Mouse (Mus musculus): ENCODE results near the gene Elob. TPM values are rescaled to one million over a fixed set of nuclear protein-coding genes. Genes with fewer than 3 reads are reported as not detected.

The Elob gene
- total RNA-seq, 2 experiments from 2014 or later: 332 to 341 TPM

DNA sequence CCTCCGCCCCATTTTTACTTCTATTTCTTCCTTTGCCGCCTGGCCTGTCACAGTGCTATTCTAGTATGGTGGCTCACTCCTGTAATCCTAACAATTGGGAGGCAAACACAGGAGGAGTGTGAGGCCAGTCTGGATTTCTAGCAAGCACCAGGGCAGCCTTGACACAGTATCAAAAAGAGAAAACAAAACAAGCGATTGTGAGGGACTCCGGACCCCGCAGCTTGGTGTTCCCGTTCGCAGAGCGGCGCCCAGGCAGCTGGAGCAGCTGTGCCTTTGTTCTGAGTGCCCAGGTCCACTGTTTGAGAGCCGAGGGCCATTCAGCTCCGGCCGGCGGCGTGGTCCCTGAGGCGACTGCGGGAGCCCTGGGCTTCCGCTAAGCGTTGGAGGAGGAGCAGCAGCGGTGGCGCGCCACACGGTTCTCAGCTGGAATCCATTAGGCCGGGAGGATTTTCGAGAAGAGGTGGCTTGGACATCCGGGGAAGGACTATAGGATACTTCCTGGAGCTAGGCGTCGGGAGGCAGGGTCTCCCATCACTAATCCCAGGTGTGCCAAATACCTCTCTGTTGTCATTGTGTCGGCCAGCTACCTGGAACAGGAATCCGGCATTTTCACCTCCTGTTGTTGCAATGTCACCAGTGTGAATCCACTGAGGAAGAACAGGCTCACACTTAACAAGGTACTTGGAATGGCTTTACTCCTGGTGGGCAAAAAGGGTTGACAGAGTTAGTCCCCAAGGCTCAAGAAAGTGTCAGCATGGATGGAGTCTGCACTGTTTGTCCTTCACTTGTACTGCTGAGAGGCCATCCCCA is 38.5 kb downstream of the Elob start, which contains the start of gene Srrm2:
Srrm2 (plus strand) TSS at position 264 of the 810 bp plus-strand sequence.
- peak; percentile 31 to 46 for DNase-seq (ENCODE audit: low spot score in 2 of 2)
- TF ChIP-seq CTCF (conservative IDR thresholded peaks at IDR 0.05): no peak
- peak within 1 kb of the TSS; percentile 67 for H3K4me3 ChIP-seq
- H3K27ac ChIP-seq: peak within 1 kb of the TSS; percentile 96

DNA sequence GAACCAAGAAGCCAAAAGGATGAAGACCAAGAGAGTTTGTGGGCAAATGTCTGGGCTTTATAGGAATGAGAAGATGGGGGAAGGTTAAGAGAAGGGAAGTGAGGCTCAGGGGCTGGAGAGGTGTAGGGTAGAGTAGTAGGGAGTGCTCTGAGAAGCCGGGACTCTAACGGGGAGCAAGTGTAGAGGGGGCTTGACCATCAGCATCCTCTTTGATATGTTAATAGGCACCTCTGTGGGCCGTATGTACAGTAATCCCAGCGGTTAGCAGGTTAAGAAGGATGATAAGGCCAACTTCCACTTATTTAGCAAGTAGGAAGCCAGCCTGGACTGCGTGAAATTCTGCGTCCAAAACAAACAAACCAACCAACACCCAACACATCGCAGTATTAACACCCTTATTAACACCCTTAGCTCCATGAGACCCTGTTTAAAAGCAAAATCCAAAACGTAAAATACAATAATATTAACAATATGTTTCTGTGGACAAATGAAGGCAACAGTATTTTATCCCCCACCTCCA is 39.1 kb downstream of the Elob start:
- TF ChIP-seq CTCF (conservative IDR thresholded peaks at IDR 0.05): no peak
- peak overlapping the region; percentile 96 for H3K27ac ChIP-seq
- DNase-seq (ENCODE audit: low spot score in 2 of 2): no peak
- peak overlapping the region; percentile 67 for H3K4me3 ChIP-seq

DNA sequence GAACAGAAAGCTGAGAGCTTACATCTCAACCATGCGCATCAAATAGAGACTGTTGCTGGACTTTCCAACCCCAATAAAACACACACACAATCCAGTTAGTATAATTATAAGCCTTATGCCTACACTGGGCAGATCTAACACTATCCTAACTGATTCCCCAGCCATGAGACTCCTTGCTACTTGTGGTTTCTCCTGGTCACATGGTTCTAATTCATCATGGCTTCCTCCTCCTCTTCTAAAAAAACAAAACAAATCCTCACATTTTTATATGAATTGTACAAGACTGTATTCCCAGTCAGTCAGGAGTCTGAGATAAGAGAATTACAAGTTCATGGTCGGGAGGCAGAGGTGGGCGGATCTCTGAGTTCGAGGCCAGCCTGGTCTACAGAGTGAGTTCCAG is 40.0 kb downstream of the Elob start:
- no peak overlapping the region for H3K27ac ChIP-seq
- H3K4me3 ChIP-seq: no peak overlapping the region
- TF ChIP-seq CTCF (conservative IDR thresholded peaks at IDR 0.05): no peak
- no peak for DNase-seq (ENCODE audit: low spot score in 2 of 2)

DNA sequence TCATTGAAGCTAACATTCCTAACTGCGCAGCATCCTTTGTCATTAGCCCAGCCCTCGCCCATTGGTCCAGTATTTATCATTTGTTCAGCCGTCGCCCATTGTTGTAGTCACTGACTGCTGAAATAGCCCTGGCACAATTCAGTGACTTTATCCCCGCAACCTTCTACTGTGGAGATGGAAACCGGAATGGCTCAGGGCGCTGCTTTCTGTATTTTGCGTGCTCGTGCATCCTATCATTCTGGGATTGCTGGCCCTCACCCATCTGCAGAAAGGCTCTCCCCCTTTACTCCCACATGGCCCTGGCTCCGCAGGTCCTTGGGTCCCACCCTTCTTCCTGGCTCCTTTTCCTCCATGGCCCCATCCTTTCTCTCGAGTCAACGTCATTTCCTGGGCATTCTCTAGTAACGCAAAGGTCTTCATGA is 42.4 kb downstream of the Elob start:
- Histone ChIP-seq H3K4me3 (peak overlapping the region; percentile 72), H3K27ac (peak overlapping the region; percentile 93)
- DNase-seq (ENCODE audit: low spot score in 2 of 2): peak; percentile 35 to 37
- no peak for TF ChIP-seq CTCF (conservative IDR thresholded peaks at IDR 0.05)

DNA sequence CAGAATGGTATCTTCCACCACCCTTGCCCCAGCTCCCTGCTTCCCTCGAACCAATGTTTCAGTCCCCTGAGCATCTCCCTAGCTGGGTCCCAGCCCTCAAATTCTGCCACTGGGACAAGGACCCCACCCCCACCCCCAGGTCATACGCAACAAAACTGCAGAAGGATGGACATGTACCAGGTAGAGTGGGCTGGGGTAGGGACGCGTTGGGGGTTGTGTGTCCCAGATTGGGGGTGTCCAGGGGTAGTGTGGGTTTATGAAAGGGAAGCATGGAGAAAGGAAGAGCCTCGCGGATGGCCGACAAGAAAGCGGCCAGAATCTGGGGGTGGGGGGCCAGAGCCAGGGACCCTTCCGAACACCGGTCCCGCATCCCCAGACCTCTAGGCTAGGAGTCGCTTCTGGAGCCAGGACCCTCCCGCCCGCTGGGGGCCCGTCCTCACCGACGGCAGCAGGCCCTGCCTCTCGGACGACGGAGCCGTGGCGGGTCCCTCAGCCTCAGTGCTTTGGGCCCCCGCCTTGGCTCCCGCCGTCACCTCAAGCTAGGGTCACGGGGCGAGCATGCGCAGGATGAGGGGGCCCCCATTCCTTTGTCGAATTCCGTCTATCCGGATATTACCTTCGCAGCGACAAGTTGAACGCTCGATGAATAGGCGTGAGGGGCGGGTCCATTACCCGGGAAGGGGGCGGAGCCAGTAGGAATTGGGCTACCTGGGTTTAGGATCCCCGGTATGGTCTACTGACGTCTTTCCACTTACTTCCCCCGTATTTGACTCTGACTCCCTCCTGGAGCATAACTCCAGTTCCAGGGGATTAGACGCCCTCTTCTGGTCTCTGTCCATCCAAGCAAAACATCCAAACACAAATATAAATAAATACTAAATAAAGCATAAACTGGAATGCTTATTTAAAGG is 43.1 kb downstream of the Elob start, which contains the start of gene Flywch2:
Flywch2 (minus strand) TSS at position 521 of the 911 bp plus-strand sequence.
- peak; percentile 60 for TF ChIP-seq CTCF (conservative IDR thresholded peaks at IDR 0.05)
- DNase-seq (ENCODE audit: low spot score in 2 of 2): peak; percentile 91 to 95
- Histone ChIP-seq H3K4me3 (peak within 1 kb of the TSS; percentile 72), H3K27ac (peak within 1 kb of the TSS; percentile 93)

DNA sequence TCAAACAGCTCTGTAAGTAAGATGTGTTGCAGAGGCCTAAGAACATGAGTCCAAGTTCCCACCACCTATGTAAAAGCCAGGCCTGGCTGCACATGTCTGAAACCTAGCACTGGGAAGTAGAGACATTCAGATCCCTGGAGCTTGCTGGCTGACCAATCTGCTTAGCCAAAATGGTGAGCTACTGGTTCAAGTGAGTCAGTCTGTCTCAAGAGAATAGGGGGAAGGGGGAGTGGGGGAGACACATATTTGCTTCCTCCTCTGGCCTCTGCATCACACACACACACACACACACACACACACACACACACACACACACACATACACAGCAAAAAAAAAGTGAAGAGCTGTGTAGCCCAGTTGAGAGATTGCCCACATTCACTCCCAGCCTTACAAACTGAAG is 45.6 kb downstream of the Elob start:
- H3K4me3 ChIP-seq: no peak overlapping the region
- DNase-seq (ENCODE audit: low spot score in 2 of 2): no peak
- H3K27ac ChIP-seq: no peak overlapping the region
- TF ChIP-seq CTCF (conservative IDR thresholded peaks at IDR 0.05): no peak

DNA sequence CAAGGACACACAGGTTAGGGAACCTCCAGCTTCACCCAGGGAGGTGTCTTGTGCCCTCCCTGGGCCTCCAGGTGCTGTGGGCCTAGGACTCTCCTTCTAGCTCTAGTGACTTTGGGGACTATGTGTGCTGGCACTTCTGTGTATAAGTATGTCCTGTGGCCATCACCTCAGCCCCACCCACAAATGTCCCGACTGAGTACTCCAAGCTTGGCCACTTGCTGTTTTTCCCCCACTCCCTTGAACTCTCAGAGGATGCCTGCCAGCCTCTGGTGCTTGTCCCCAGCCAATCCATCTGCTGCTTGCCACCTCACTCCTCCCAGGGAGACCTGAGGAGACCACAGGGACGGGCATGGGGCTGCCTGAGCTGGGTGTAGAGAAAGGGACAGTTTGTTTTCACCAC is 50.5 kb downstream of the Elob start:
- TF ChIP-seq CTCF (conservative IDR thresholded peaks at IDR 0.05): no peak
- no peak for DNase-seq (ENCODE audit: low spot score in 2 of 2)
- Histone ChIP-seq H3K27ac (no peak overlapping the region), H3K4me3 (no peak overlapping the region)

DNA sequence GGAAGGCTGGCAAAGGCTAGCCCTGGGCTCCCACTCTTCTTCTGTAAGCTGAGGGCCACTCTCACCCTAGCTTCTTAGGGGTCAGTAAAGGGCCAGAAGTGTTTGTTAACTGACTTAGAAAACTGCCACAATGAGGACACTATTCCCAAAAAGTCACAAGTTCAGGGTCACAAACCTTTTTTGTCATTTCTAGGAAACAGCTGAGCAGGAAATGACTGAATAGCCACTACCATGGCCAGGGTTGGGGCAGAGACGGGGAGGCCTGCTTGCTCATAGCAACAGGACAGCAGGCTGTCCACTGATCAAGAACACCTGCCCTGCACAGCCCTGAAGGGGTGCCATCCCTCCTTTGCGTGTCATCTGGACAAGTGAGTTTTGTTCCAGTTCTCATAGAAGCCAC is 51.8 kb downstream of the Elob start:
- Histone ChIP-seq H3K4me3 (no peak overlapping the region), H3K27ac (no peak overlapping the region)
- no peak for DNase-seq (ENCODE audit: low spot score in 2 of 2)
- no peak for TF ChIP-seq CTCF (conservative IDR thresholded peaks at IDR 0.05)

DNA sequence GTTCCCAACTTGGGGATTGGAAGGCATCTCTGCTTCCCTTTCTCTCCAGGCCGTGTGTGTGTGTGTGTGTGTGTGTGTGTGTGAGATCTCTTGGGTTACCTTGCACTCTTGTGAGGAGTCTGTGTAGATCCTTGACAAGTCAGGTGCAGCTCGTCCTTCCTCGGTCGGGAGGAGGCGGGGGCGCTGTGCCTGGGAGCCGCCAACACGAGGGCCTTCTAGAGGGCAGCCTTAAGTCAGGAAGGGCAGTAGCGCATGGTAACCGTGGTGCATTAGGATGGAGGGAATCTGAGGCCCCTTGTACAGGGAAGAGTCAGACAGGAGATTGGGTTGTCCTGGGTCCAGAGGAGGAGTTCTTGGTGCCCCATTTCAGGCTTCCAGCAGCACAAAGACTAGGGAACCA is 52.7 kb downstream of the Elob start:
- Histone ChIP-seq H3K4me3 (no peak overlapping the region), H3K27ac (no peak overlapping the region)
- no peak for TF ChIP-seq CTCF (conservative IDR thresholded peaks at IDR 0.05)
- DNase-seq (ENCODE audit: low spot score in 2 of 2): no peak

Small RNA genes lying within 50 kb of the gene (microRNA-seq; reads per million reads assigned to microRNA genes)
- gene Mir5125: 0.96 to 1.1 reads per million in 2 experiments

Other genes starting within 250 kb of the Elob start
- gene Zfp13, start 229.6 kb downstream of the Elob start, total RNA-seq (2021): 10 to 100 TPM; 30.1 to 33.6 TPM
- not detected for gene Zscan10, start 228.3 kb downstream of the Elob start, total RNA-seq (2021)
- gene Mmp25, start 183.9 kb downstream of the Elob start, total RNA-seq (2021): under 1 TPM in 1 of 2 experiments, not detected in 1; 0.17 TPM
- not detected for gene Bicdl2, start 168.6 kb downstream of the Elob start, total RNA-seq (2021)
- gene Hcfc1r1, start 155.5 kb downstream of the Elob start, total RNA-seq (2021): 100 to 1,000 TPM; 110 to 118 TPM
- gene Thoc6, start 155.3 kb downstream of the Elob start, total RNA-seq (2021): 1 to 10 TPM; 7.1 to 7.6 TPM
- gene Tnfrsf12a, start 151.7 kb downstream of the Elob start, total RNA-seq (2021): 1 to 10 TPM; 5.5 to 6.3 TPM
- not detected for gene Cldn6, start 149.9 kb downstream of the Elob start, total RNA-seq (2021)
- gene Cldn9, start 145.1 kb downstream of the Elob start, total RNA-seq (2021): under 1 TPM in 1 of 2 experiments, not detected in 1; 0.25 TPM
- under 1 TPM; 0.25 to 0.64 TPM for gene 1520401A03Rik, start 106.4 kb downstream of the Elob start, total RNA-seq (2021)
- 1 to 10 TPM; 3.4 to 3.5 TPM for gene Pkmyt1, start 102.8 kb downstream of the Elob start, total RNA-seq (2021)
- gene Paqr4, start 88.3 kb downstream of the Elob start, total RNA-seq (2021): 10 to 100 TPM; 46.2 to 48.3 TPM
- gene Kremen2, start 83.3 kb downstream of the Elob start, total RNA-seq (2021): under 1 TPM; 0.23 to 0.32 TPM
- 100 to 1,000 TPM; 310 to 345 TPM for gene Flywch1, start 57.5 kb downstream of the Elob start, total RNA-seq (2021)
- 10 to 100 TPM; 10.6 to 12.3 TPM for gene Flywch2, start 43.1 kb downstream of the Elob start, total RNA-seq (2021)
- gene Srrm2, start 38.6 kb downstream of the Elob start, total RNA-seq (2021): 100 to 1,000 TPM; 613 to 663 TPM
- gene Prss33, start 6.9 kb upstream of the Elob start, total RNA-seq (2021): not detected
- gene Prss32, start 14.7 kb upstream of the Elob start, total RNA-seq (2021): not detected
- gene Prss41, start 15.0 kb upstream of the Elob start, total RNA-seq (2021): 1 to 10 TPM; 1.9 to 2.2 TPM
- not detected for gene Prss21, start 38.9 kb upstream of the Elob start, total RNA-seq (2021)
- gene Dcpp1, start 51.7 kb upstream of the Elob start, total RNA-seq (2021): not detected
- not detected for gene Dcpp2, start 51.7 kb upstream of the Elob start, total RNA-seq (2021)
- not detected for gene Dcpp3, start 88.3 kb upstream of the Elob start, total RNA-seq (2021)
- not detected for gene Sbp, start 112.5 kb upstream of the Elob start, total RNA-seq (2021)
- gene Sbpl, start 126.1 kb upstream of the Elob start, total RNA-seq (2021): not detected
- gene Prss30, start 151.4 kb upstream of the Elob start, total RNA-seq (2021): under 1 TPM in 1 of 2 experiments, not detected in 1; 0.32 TPM
- gene Prss22, start 169.0 kb upstream of the Elob start, total RNA-seq (2021): not detected
- not detected for gene Prss27, start 209.0 kb upstream of the Elob start, total RNA-seq (2021)
- gene Kctd5, start 244.3 kb upstream of the Elob start, total RNA-seq (2021): 10 to 100 TPM; 26.6 to 28.8 TPM